Mouse (Mus musculus) natural killer cell, adult 2 months (primary cell): ENCODE results near the gene Fbxo33.
"Not testable (repeated sequence)": the region's sequence is repeated elsewhere in the genome, so short reads cannot be mapped to it uniquely, and the experiment has no call there.

Source experiments
- DNase-seq, 2 experiments: peaks; one replicate each; pipeline ENCODE4 v3.0.0; 2022; ENCODE audit warnings: low spot score in 2 of 2

Gene Fbxo33

GRCm38 (mm10) chr12:59219325-59220225, at the start of gene Fbxo33:
Gene Fbxo33 (minus strand): TSS chr12:59219725.
- peak; percentile 97 for DNase-seq

DNA sequence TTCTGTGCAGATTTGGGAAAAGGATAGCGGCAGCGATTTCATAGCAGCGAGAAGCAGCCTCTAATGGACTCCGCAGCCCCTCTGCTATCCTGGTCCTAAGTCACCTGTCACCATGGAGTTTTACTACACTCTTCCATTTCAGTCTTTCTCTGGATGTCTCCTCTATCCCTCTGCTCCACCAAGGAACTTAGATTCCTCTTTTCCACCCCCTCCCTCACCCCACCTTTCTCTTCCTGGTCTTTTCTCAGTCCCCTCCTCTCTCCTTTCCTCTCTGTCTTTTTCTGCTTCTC, 46.4 kb upstream of the Fbxo33 start:
- no peak for DNase-seq

DNA sequence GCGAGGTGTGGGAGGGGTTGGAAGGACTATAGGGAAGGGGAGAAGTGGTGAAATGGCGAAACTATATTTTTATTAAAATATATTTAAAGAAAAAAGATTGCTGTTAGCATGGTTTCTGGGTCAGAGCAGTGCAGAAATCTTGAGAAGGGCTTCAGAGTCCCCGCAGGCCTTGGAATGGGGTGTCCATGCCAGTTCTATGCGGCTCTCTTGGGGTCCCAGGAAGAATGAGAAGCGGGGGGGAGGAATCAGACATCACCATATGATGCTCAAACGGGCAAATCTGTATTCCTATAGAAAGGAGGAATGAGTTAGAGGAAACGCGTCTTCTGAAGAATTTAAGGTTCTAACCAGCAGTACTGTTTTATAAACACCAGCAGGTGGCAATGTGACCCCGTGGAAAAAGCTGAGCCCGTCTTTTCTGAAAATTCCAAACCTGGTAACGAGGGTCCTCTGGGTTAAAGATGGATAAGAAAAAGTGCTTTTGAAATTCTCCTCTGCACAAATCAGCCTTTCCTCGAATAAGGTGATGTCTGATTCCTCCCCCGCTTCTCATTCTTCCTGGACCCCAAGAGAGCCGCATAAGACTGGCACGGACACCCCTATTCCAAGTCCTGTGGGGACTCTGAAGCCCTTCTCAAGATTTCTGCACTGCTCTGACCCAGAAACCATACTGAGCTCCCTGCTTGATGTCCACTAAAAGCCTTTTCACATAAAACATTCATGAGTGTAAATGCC, 45.8 kb upstream of the Fbxo33 start:
- DNase-seq, result no peak

- DNase-seq, result no peak
Measured at GRCm38 (mm10) chr12:59262841-59263240, 43.3 kb upstream of the Fbxo33 start.

- DNase-seq, result no peak
Measured at GRCm38 (mm10) chr12:59260798-59261197, 41.3 kb upstream of the Fbxo33 start.

- DNase-seq, result no peak
Measured at GRCm38 (mm10) chr12:59260362-59260761, 40.8 kb upstream of the Fbxo33 start.

GRCm38 (mm10) chr12:59259015-59259414, 39.5 kb upstream of the Fbxo33 start:
- DNase-seq, result no peak

GRCm38 (mm10) chr12:59250259-59250827, 30.8 kb upstream of the Fbxo33 start:
- no peak for DNase-seq

GRCm38 (mm10) chr12:59248969-59249368, 29.4 kb upstream of the Fbxo33 start:
- DNase-seq, result no peak

DNA sequence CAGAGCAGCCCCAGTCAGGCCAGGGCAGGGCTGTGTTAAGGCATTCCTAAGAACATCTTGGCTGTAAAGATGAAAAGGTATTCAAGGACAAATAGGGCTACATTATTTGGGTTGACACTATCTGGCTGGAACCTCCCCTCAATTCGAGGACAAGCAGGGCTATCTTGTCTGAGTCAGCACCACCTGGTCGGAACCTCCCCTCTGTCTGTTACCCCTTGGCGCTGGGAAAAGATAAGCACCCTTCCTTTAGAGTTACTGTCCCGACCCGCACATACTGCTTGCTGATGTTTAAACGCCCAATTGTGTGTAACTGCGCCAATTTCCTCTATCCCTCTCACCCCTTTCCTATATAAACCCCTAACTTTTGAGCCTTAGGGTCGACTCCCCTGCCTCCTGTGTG, 21.5 kb upstream of the Fbxo33 start:
- not testable (repeated sequence) for DNase-seq

GRCm38 (mm10) chr12:59238434-59238833, 18.9 kb upstream of the Fbxo33 start:
- no peak for DNase-seq

- DNase-seq, result no peak
Measured at GRCm38 (mm10) chr12:59228401-59228800, 8.9 kb upstream of the Fbxo33 start.

DNA sequence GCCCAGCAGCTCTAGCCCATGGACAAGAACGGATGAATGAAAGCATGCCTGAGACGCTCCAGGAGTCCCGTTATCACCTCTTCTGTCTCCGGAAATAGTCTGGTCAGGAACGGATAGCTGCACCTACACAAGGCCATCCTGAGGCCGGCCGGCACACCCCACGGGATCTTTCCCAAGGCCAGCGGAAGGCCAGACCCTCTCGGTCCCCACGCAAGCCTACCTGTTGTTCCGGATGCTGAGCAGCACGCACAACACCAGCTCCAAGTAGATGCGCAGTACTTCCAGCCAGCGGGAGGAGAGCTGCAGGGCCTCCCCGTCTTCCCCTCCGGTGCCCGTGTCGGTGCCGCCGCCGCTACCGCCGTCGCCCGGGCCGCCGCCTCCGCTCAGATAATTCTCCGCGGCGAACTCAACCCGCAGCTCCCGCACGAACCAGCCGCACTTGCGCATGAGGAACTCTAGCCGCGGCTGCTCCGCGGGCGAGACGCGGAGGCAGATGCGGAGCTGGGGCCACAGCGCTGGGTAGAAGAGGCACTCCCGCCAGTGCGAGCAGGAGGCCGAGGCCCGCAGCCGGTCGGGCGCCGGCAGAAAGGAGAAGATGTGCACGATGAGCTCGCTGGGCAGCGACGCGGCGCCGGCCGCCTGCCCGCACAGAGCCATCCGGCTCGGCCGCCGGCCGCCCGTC, 744 bp downstream of the Fbxo33 start:
- DNase-seq, result peak in 1 of 2 experiments; percentile 20

GRCm38 (mm10) chr12:59217331-59217730, 2.2 kb downstream of the Fbxo33 start:
- DNase-seq, result no peak

- no peak for DNase-seq
Measured at GRCm38 (mm10) chr12:59216676-59217266, 2.8 kb downstream of the Fbxo33 start.

DNA sequence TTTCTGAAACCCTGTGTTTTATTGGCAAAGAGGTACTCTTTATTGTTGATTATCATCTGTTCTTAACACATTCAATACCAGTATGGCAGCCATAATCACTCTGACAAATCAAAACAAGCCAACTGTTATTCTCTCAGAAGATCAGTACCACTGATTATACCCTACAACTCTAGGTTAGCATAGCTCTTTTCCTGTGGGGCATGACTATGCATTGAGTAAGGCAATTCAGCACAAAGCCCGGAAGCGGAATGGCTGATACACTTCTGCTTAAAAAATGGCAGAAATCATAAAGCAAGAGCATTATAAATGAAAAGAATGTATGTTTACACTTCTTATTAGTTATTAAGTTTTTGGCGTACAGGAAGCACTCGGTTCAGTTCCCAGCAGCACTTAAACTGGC, 3.3 kb downstream of the Fbxo33 start:
- no peak for DNase-seq

DNA sequence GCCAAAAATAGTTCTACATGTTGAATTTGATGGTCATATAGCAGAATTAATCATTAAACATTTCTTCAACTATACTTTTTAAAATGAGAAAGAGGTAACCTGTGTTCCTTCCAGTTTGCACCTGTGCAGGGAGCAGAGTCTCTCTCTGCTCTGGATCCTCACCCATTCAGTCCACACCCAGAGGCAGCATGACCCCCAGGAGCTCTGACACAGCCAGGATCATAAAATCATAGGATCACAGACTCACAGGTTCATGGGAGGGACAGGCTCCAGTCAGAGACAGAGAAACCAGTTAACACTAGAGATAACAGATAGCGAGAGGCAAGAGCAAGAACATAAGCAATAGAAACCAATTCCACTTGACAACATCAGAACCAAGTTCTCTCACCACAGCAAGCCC, 11.7 kb downstream of the Fbxo33 start:
- DNase-seq, result no peak

- no peak for DNase-seq
Measured at GRCm38 (mm10) chr12:59207000-59207390, 12.5 kb downstream of the Fbxo33 start.

DNA sequence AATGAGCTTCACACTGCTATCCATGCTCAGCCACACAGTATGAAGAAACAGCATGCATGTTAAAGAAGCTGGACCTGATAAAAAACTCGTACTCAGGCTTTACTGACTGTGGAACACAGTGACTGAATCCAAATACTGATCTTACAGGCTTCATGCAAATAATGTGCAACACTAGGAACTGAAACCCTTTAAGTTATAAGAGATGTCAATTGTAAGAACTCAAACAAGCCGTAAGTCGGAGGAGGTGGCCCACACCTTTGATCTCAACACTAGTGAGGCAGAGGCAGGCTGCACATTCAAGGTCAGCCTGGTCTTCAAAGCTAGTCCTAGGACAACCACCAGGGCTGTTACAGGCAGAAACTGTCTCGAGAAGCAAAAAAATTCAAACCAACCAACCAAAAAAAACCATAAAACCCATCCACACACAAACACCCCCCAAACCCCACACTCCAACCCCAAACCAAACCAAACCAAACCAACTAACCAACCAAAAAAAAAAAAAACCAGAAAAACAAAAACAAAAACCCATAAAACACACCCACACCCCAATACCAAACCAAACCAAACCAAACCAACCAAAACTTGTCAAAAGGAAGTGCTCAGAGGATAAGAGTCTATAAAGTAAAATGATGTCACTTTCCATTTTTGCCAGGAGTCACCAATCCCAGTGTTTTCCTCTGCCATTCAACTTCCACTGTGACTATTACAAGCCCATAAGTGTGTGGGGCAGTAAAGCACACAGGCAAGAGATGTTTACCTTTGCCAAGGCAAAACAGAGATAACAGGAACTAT, 13.1 kb downstream of the Fbxo33 start:
- DNase-seq, result peak in 1 of 2 experiments; percentile 30

DNA sequence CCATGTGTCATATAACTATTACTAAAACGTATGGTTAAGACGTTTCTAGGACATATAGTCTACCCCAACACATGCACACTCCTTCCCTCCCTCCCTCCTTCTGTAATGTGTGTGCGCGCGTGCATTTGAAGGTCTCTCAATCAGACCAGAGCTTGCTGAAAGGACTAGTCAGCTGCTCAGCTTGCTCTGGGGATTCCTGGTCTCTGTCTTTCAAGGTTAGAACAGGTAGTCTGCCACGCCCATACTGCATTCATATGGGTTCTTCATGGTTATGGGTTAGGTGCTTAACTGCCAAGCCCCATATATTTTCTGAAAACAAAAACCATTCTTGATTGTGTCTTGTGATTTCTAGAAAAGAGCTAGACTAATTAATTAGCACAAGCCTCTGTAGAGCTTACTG, 14.0 kb downstream of the Fbxo33 start:
- no peak for DNase-seq

DNA sequence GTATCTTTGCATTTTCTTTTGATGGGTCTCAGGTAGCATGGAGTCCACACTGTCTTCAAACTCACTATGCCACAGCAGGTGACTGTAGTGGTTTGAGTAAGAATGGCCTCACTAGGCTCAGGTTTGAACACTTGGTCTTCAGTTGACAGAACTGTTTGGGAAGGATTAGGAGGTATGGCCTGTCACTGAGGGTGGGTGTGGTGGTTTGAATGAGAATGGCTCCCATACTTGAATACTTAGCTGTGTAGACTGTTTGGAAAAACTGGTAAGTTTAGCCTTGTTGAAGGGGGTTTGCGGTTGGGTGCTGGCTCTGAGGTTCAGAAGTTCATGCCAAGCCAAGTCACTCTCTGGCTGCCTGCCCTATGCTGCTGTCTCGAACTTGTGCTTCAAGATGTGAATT, 20.2 kb downstream of the Fbxo33 start:
- DNase-seq, result no peak
